Mouse (Mus musculus): ENCODE measurements around the gene Tnfrsf22. TPM values are rescaled to one million over a fixed set of nuclear protein-coding genes. Genes with fewer than 3 reads are reported as not detected.
"Not testable (repeated sequence)": the region's sequence is repeated elsewhere in the genome, so short reads cannot be mapped to it uniquely, and the experiment has no call there.

Tnfrsf22 gene
- polyA plus RNA-seq, 1 experiment from 2014 or later, result 15.1 TPM

DNA sequence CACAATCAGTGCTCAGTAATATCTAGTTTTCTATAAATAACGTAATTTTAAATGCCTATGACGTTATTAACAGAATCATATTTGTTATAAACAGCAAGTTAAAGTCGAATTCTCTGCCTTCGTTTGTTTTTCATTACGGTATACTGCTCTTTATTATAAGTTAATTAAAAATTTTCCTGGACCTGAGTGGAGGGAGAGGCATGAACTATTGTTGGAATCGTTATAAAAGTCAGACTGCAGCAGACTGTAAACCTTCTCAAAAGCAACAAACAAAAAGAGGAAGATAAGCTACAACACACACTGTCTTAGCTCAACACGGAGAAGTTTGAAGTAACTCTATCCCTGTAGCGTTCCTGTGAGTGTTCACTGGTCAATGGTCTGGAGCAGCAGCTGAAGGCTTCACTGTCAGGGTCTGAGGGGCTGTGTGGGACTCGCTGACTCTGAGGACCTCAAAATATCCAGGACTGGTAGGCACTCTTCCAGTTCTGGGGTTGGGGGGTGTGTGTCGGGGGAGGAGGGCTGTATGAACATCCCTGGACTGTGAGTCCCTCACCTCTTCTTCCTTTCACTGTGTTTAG is 397 bp upstream of the Tnfrsf22 start:
- WGBS, result 43% methylated on average over 10 of the region's 10 CpGs
- not testable (repeated sequence) for H3K9ac ChIP-seq (ENCODE audit: low read depth, low read length); H3K9me3 ChIP-seq (ENCODE audit: control insufficient read depth, low read length); H3K4me1 ChIP-seq (ENCODE audit: control insufficient read depth, insufficient read depth, low read length); H3K27me3 ChIP-seq (ENCODE audit: control insufficient read depth, insufficient read depth, low read length); H3K27ac ChIP-seq (ENCODE audit: low read depth, low read length); H3K36me3 ChIP-seq (ENCODE audit: control insufficient read depth, insufficient read depth, low read length)
- Histone ChIP-seq H3K4me2 (replicated peaks; ENCODE audit: low read depth, low read length) (peak overlapping the region; percentile 79), H3K4me3 (ENCODE audit: low read length) (peak overlapping the region; percentile 67; the same call in 1 of the 2 replicates)
- ATAC-seq (ENCODE audit: low FRiP score, low TSS enrichment), result peak; percentile 63; the same call in 1 of the 2 replicates

DNA sequence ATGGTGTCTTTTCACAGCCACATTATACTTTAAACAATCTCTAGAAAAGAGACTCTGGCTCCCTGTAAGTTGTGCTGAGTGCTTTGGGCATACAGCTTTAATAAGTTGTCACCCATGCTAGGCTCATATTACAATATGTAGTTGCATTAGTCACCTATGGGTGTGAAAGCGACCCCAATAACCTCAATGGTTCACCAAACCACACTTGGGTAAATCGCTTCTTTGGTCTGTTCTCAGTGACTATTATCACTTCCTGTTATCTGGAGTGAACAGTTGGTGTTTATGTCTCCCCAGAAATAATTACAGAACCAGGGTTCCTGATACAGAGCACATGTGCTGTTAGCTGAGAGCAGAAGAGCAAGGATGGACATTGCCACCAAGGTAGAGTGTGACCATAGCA is 5.5 kb downstream of the Tnfrsf22 start:
- H3K36me3 ChIP-seq (ENCODE audit: control insufficient read depth, insufficient read depth, low read length); ATAC-seq (ENCODE audit: low FRiP score, low TSS enrichment); H3K9ac ChIP-seq (ENCODE audit: low read depth, low read length); H3K27ac ChIP-seq (ENCODE audit: low read depth, low read length); H3K4me3 ChIP-seq (ENCODE audit: low read length); H3K9me3 ChIP-seq (ENCODE audit: control insufficient read depth, low read length); H3K4me1 ChIP-seq (ENCODE audit: control insufficient read depth, insufficient read depth, low read length); H3K27me3 ChIP-seq (ENCODE audit: control insufficient read depth, insufficient read depth, low read length); H3K4me2 ChIP-seq (replicated peaks; ENCODE audit: low read depth, low read length): not testable (repeated sequence)
- 93% methylated on average over 2 of the region's 2 CpGs for WGBS

DNA sequence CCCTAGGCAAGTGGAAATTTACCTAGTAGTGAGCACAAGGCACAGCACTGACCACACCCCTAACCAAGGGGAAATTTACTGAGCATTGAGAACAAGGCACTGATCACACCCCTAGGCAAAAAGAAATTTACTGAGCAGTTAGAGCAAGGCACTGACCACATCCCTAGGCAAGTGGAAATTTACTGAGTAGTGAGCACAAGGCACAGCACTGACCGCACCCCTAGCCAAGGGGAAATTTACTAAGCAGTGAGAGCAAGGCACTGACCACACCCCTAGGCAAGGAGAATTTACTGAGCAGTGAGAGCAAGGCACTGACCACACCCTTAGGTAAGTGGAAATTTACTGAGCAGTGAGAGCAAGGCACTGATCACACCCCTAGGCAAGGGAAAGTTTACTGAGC is 12.8 kb downstream of the Tnfrsf22 start:
- WGBS, result 93% methylated on average over 1 of the region's 1 CpGs
- ATAC-seq (ENCODE audit: low FRiP score, low TSS enrichment), result no peak

DNA sequence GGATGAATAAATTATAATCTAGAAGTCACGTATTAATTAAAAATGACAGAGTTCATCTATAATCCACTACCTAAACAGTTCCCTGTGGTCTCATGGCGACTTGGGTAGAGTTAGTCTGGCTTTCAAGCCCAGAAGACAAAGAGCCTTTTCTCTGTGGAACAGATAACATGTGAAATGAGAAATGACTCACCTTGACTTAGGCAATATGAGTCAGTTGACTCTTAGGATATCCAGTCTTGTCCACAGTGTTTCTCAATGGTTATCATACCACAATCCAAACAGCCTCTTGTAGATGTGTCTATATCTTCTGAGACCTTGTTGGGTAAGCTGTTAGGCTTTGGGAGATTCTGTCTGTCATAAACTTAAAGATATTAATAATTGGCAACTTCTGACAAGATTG is 18.0 kb downstream of the Tnfrsf22 start:
- H3K9me3 ChIP-seq (ENCODE audit: control insufficient read depth, low read length), result no peaks in the 10 kb centered on the region
- H3K27me3 ChIP-seq (ENCODE audit: control insufficient read depth, insufficient read depth, low read length), result no peaks in the 10 kb centered on the region
- no peak for ATAC-seq (ENCODE audit: low FRiP score, low TSS enrichment)
- WGBS, result 69% methylated on average over 2 of the region's 2 CpGs
- H3K36me3 ChIP-seq (ENCODE audit: control insufficient read depth, insufficient read depth, low read length), result no peaks in the 10 kb centered on the region
- no peak overlapping the region for H3K27ac ChIP-seq (ENCODE audit: low read depth, low read length)
- no peak overlapping the region for H3K4me2 ChIP-seq (replicated peaks; ENCODE audit: low read depth, low read length)
- no peaks in the 10 kb centered on the region for H3K4me1 ChIP-seq (ENCODE audit: control insufficient read depth, insufficient read depth, low read length)
- no peak overlapping the region for H3K4me3 ChIP-seq (ENCODE audit: low read length)
- H3K9ac ChIP-seq (ENCODE audit: low read depth, low read length), result no peak overlapping the region

More for the DNA sequence above, 12.8 kb downstream of the Tnfrsf22 start:
- Histone ChIP-seq H3K36me3 (ENCODE audit: control insufficient read depth, insufficient read depth, low read length) (no peaks in the 10 kb centered on the region; the same call in 1 of the 2 replicates), H3K4me3 (ENCODE audit: low read length) (no peak overlapping the region), H3K27ac (ENCODE audit: low read depth, low read length) (no peak overlapping the region), H3K9ac (ENCODE audit: low read depth, low read length) (no peak overlapping the region), H3K9me3 (ENCODE audit: control insufficient read depth, low read length) (no peaks in the 10 kb centered on the region), H3K4me1 (ENCODE audit: control insufficient read depth, insufficient read depth, low read length) (no peaks in the 10 kb centered on the region), H3K27me3 (ENCODE audit: control insufficient read depth, insufficient read depth, low read length) (no peaks in the 10 kb centered on the region), H3K4me2 (replicated peaks; ENCODE audit: low read depth, low read length) (no peak overlapping the region)

DNA sequence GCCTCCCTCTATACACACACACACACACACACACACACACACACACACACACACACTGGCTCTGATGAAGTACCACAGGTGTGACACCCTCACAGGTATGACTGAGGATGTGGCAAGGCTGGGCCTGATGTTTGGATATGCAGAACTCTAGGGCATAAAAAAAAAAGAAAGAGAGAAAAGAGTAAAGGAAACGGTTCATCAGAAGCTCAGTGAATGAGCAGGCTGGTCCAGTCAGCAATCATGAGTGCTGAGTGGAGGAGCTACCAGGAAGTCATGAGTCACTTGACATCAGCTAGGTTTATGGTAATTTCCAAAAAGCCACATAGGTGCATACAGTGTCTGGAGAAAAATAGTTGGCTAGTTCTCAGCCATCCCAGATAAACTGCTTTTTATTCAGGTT is 20.0 kb downstream of the Tnfrsf22 start:
- no peaks in the 10 kb centered on the region for H3K9me3 ChIP-seq (ENCODE audit: control insufficient read depth, low read length)
- no peak overlapping the region for H3K4me3 ChIP-seq (ENCODE audit: low read length)
- H3K36me3 ChIP-seq (ENCODE audit: control insufficient read depth, insufficient read depth, low read length), result no peaks in the 10 kb centered on the region
- H3K4me2 ChIP-seq (replicated peaks; ENCODE audit: low read depth, low read length), result no peak overlapping the region
- H3K27me3 ChIP-seq (ENCODE audit: control insufficient read depth, insufficient read depth, low read length), result no peaks in the 10 kb centered on the region
- H3K9ac ChIP-seq (ENCODE audit: low read depth, low read length), result no peak overlapping the region
- H3K27ac ChIP-seq (ENCODE audit: low read depth, low read length), result no peak overlapping the region
- 27% methylated on average over 1 of the region's 1 CpGs for WGBS
- H3K4me1 ChIP-seq (ENCODE audit: control insufficient read depth, insufficient read depth, low read length), result no peaks in the 10 kb centered on the region
- no peak for ATAC-seq (ENCODE audit: low FRiP score, low TSS enrichment)

DNA sequence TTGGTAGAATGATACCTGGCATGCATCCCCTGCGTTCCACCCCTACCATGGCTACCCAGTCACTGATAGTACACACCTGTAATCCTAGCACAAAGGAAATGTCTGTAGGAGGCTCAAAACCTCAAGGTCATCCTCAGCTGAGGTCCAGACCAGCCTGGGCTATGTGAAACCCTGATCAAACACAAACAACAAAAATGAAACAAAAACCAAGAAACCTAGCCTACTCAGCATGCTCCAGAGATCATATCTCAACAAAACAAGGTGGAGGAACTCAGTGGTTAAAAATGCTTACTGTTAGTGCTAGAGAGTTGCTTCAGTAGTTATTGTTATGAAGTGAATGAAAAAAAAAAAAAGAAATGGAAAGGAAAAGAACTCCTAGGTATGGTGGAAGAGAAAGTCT is 20.9 kb downstream of the Tnfrsf22 start, which contains the start of gene Tnfrsf26:
TSS of gene Tnfrsf26 (minus strand) at position 183 of the 400 bp plus-strand sequence.
- Histone ChIP-seq H3K27me3 (ENCODE audit: control insufficient read depth, insufficient read depth, low read length) (no peaks in the 10 kb centered on the region), H3K4me1 (ENCODE audit: control insufficient read depth, insufficient read depth, low read length) (no peaks in the 10 kb centered on the region), H3K9ac (ENCODE audit: low read depth, low read length) (no peak within 1 kb of the TSS), H3K9me3 (ENCODE audit: control insufficient read depth, low read length) (no peaks in the 10 kb centered on the region), H3K27ac (ENCODE audit: low read depth, low read length) (no peak within 1 kb of the TSS), H3K36me3 (ENCODE audit: control insufficient read depth, insufficient read depth, low read length) (no peaks in the 10 kb centered on the region), H3K4me2 (replicated peaks; ENCODE audit: low read depth, low read length) (no peak within 1 kb of the TSS), H3K4me3 (ENCODE audit: low read length) (no peak within 1 kb of the TSS)
- 88% methylated on average over 1 of the region's 1 CpGs for WGBS
- no peak for ATAC-seq (ENCODE audit: low FRiP score, low TSS enrichment)

DNA sequence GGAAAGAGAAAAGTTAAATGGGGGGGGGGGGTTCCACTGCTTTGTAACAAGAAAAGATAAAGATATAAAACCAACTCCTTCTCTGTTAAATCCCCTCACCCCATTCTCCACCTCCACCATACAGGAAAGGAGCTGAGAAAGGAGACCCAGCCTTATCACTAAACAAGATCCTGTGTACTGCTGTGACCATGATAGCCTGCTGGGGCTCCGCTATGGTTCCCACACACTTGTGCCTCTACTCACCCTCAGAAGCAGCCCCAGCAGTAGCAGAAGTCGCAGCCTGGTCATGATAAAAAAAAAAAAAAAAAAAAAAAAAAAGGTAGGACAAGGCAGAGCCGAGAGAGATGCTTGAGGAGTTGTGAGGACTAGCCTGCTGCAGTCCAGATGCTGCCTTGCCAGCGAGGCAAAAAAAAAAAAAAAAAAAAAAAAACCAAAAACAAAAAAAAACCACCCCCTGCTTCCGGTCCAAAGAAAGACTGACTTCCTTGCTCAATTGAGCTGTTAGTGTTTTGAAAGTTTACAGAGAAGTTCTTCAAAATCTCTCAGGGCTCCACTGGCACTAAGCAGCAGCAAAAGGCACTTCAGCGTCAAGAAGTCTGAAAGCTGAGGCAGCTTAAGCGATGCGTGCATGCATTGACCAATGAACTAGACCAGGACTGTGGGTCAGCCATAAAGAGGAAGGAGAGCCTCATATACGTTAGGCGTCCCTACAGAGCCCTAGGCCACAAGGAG is 21.7 kb downstream of the Tnfrsf22 start:
- H3K36me3 ChIP-seq (ENCODE audit: control insufficient read depth, insufficient read depth, low read length), result no peaks in the 10 kb centered on the region
- H3K4me1 ChIP-seq (ENCODE audit: control insufficient read depth, insufficient read depth, low read length), result no peaks in the 10 kb centered on the region
- 64% methylated on average over 10 of the region's 10 CpGs for WGBS
- H3K4me3 ChIP-seq (ENCODE audit: low read length), result no peak overlapping the region
- no peak overlapping the region for H3K4me2 ChIP-seq (replicated peaks; ENCODE audit: low read depth, low read length)
- H3K27me3 ChIP-seq (ENCODE audit: control insufficient read depth, insufficient read depth, low read length), result no peaks in the 10 kb centered on the region
- ATAC-seq (ENCODE audit: low FRiP score, low TSS enrichment), result no peak
- H3K27ac ChIP-seq (ENCODE audit: low read depth, low read length), result no peak overlapping the region
- no peak overlapping the region for H3K9ac ChIP-seq (ENCODE audit: low read depth, low read length)
- no peaks in the 10 kb centered on the region for H3K9me3 ChIP-seq (ENCODE audit: control insufficient read depth, low read length)

DNA sequence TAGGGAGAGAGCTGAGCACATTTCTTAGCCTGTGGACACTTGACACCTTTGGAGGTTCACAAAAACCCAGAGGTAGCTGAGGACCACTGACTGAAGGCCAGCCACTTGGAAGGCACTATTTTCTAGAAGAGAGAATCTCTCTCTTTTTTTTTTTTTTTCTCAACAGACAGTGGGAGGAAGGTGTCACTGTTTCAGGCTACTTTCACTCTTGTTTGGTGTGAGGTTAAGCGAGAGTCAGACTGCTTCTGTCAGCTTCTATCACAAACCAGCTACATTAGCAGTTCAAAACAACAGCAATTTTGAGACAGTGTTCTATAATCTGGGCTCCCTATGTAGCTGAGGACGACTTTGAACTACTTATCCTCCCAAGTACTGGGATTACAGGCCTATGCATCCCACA is 23.3 kb downstream of the Tnfrsf22 start:
- no peaks in the 10 kb centered on the region for H3K27me3 ChIP-seq (ENCODE audit: control insufficient read depth, insufficient read depth, low read length)
- no peak overlapping the region for H3K9ac ChIP-seq (ENCODE audit: low read depth, low read length)
- H3K4me3 ChIP-seq (ENCODE audit: low read length), result no peak overlapping the region
- no peak for ATAC-seq (ENCODE audit: low FRiP score, low TSS enrichment)
- H3K4me2 ChIP-seq (replicated peaks; ENCODE audit: low read depth, low read length), result no peak overlapping the region
- no peak overlapping the region for H3K27ac ChIP-seq (ENCODE audit: low read depth, low read length)
- no peaks in the 10 kb centered on the region for H3K36me3 ChIP-seq (ENCODE audit: control insufficient read depth, insufficient read depth, low read length)
- no peaks in the 10 kb centered on the region for H3K9me3 ChIP-seq (ENCODE audit: control insufficient read depth, low read length)
- no peaks in the 10 kb centered on the region for H3K4me1 ChIP-seq (ENCODE audit: control insufficient read depth, insufficient read depth, low read length)
- whole genome bisulfite sequencing, result 77% methylated on average over 2 of the region's 2 CpGs

DNA sequence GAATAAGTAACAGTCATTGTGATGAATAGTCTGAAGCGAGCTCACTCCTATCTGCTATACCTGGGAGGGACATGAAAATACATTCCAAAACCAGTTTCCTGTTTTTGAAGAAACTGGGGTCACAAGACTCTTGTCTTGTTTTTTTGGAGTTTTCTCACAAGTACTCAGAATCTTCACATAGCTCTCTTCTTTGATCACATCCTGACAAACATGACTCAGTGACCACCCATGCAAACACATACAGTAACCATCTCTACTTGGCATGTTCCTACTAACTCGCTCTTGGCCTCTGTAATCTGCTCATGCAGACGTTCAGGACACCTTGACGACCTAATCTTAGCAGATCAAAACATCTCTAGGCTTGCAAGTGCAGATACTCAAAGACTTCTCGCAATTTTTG is 24.3 kb downstream of the Tnfrsf22 start:
- H3K27ac ChIP-seq (ENCODE audit: low read depth, low read length), result no peak overlapping the region

More for the DNA sequence above, 24.3 kb downstream of the Tnfrsf22 start:
- Histone ChIP-seq H3K4me3 (ENCODE audit: low read length) (no peak overlapping the region), H3K4me1 (ENCODE audit: control insufficient read depth, insufficient read depth, low read length) (no peaks in the 10 kb centered on the region), H3K36me3 (ENCODE audit: control insufficient read depth, insufficient read depth, low read length) (no peaks in the 10 kb centered on the region), H3K27me3 (ENCODE audit: control insufficient read depth, insufficient read depth, low read length) (no peaks in the 10 kb centered on the region), H3K9me3 (ENCODE audit: control insufficient read depth, low read length) (no peaks in the 10 kb centered on the region), H3K4me2 (replicated peaks; ENCODE audit: low read depth, low read length) (no peak overlapping the region), H3K9ac (ENCODE audit: low read depth, low read length) (no peak overlapping the region)
- no peak for ATAC-seq (ENCODE audit: low FRiP score, low TSS enrichment)
- WGBS, result 67% methylated on average over 5 of the region's 5 CpGs

All from kidney, embryonic 14.5 days (tissue).